ENCODE assay signal across 27 mouse cellular contexts in genomic region chr2:65508217-65508616, GRCm38 (mm10). TPM values are rescaled to one million over a fixed set of nuclear protein-coding genes. Genes with fewer than 3 reads are reported as not detected.
DNase-seq lines count a peak whose midpoint lies in the region; ATAC-seq and TF ChIP-seq lines count a peak whose summit lies in the region.
"Had no signal": no experiment of that assay in that cellular context is flagged by ENCODE, and none has a peak within 500 bp of the region (broad histone marks: within the 10 kb centered on the region; RNA-seq: fewer than 3 reads in every experiment).

No protein-coding gene starts in this region.

- in situ Hi-C loops in CH12.LX (cut with MboI; ENCODE audit: low pct_ligation_motif_present, low pct_unique_long_range_greater_than_20kb, low sequenced_read_pairs), result no loop called here

- H3K9ac ChIP-seq in CH12.LX (ENCODE audit: insufficient read depth, low read depth) (no peak overlapping the region), MEL (ENCODE audit: control insufficient read depth, low read depth, low read length, poor library complexity, severe bottlenecking) (no peak overlapping the region)
- H3K9ac ChIP-seq: hindbrain, embryonic 15.5 days; limb, embryonic 13.5 days; lung, embryonic 15.5 days; midbrain, embryonic 15.5 days had no signal

- H3K36me3 ChIP-seq in CH12.LX (replicated peaks in 1 of 2; ENCODE audit: control insufficient read depth in 1 of 2, insufficient read depth in 1 of 2, low read length in 1 of 2) (no peaks in the 10 kb centered on the region), MEL (ENCODE audit: control insufficient read depth in 1 of 2, insufficient read depth in 2 of 2, low read length in 2 of 2) (no peaks in the 10 kb centered on the region)
- H3K36me3 ChIP-seq: limb, embryonic 13.5 days; lung, embryonic 15.5 days had no signal

- peak; percentile 81 for ATAC-seq in granulocyte monocyte progenitor cell, adult 5-6 weeks (replicated peaks; ENCODE audit: poor library complexity, severe bottlenecking)
- ATAC-seq: forebrain, embryonic 16.5 days; inflammation-experienced regulatory T-cells, adult 6 months; midbrain, embryonic 15.5 days had no signal

- TF ChIP-seq EP300 in CH12.LX (IDR thresholded peaks at IDR 0.05; ENCODE audit: low read length) (no peak), MEL (IDR thresholded peaks at IDR 0.05; ENCODE audit: low read depth in 1 of 2, low read length in 2 of 2) (no peak)

- peaks cover 3 to 8% of the 10 kb centered on the region in 2 experiments; a peak in 1 of 4 replicates for H3K4me1 ChIP-seq in CH12.LX (ENCODE audit: control insufficient read depth in 1 of 2, insufficient read depth in 2 of 2)
- H3K4me1 ChIP-seq in MEL (ENCODE audit: control insufficient read depth in 1 of 2, insufficient read depth in 2 of 2, low read length in 2 of 2), result no peaks in the 10 kb centered on the region
- H3K4me1 ChIP-seq: hindbrain, embryonic 10.5 days; hindbrain, embryonic 15.5 days; limb, embryonic 13.5 days; lung, embryonic 15.5 days; midbrain, embryonic 15.5 days had no signal

- peak overlapping the region; percentile 11; the same call in 1 of the 2 replicates for H3K4me2 ChIP-seq in CH12.LX (ENCODE audit: insufficient read depth, low read depth, poor library complexity, severe bottlenecking)
- H3K4me2 ChIP-seq: hindbrain, embryonic 15.5 days; limb, embryonic 13.5 days; liver, embryonic 11.5 days; lung, embryonic 15.5 days; midbrain, embryonic 15.5 days had no signal

- H3K27ac ChIP-seq in CH12.LX (ENCODE audit: insufficient read depth, low read depth), result no peak overlapping the region
- no peak overlapping the region for H3K27ac ChIP-seq in MEL (ENCODE audit: control insufficient read depth, low read depth, low read length)
- H3K27ac ChIP-seq: gastrocnemius, adult 2 months; hindbrain, embryonic 10.5 days; hindbrain, embryonic 15.5 days; limb, embryonic 13.5 days; lung, embryonic 15.5 days; macrophage; midbrain, embryonic 15.5 days; stomach, postnatal 0 days had no signal

- DNase-seq in 416B (ENCODE audit: low read depth) (peak; percentile 1), CH12.LX (ENCODE audit: extremely low read depth) (no peak), MEL (ENCODE audit: low read depth, low spot score) (peak; percentile 1)
- no peak for DNase-seq in lung, postnatal 25 days (ENCODE audit: low spot score)
- no peak for DNase-seq in spleen, postnatal 14 days (ENCODE audit: low spot score in 2 of 2)
- DNase-seq: adrenal gland, adult 2 months; adrenal gland, postnatal 36 days; cerebellum, adult 18-20 months; gastrocnemius, adult 2 months; gastrocnemius, postnatal 36 days; heart, postnatal 14 days; kidney, adult 11 months; kidney, postnatal 14 days; right cerebral cortex, adult 18-20 months; spleen, adult 18-20 months had no signal

- H3K9me3 ChIP-seq in CH12.LX (replicated peaks; ENCODE audit: low read length) (no peaks in the 10 kb centered on the region), MEL (replicated peaks; ENCODE audit: insufficient read depth, low read length) (no peaks in the 10 kb centered on the region)
- H3K9me3 ChIP-seq: hindbrain, embryonic 10.5 days; hindbrain, embryonic 15.5 days; limb, embryonic 13.5 days; lung, embryonic 15.5 days; midbrain, embryonic 15.5 days had no signal

- TF ChIP-seq CTCF in CH12.LX (conservative IDR thresholded peaks at IDR 0.05 in 1 of 2, IDR thresholded peaks at IDR 0.05 in 1 of 2; ENCODE audit: low read depth in 2 of 2, low read length in 2 of 2), result no peak
- TF ChIP-seq CTCF in MEL (IDR thresholded peaks at IDR 0.05 in 2 of 3, conservative IDR thresholded peaks at IDR 0.05 in 1 of 3; ENCODE audit: control insufficient read depth in 1 of 3, insufficient read depth in 1 of 3, low read depth in 2 of 3, low read length in 3 of 3, poor library complexity in 1 of 3, severe bottlenecking in 1 of 3), result no peak

- TF ChIP-seq POLR2A in CH12.LX (IDR thresholded peaks at IDR 0.05; ENCODE audit: low read depth, low read length), result no peak
- TF ChIP-seq POLR2A in MEL (IDR thresholded peaks at IDR 0.05; ENCODE audit: control insufficient read depth in 1 of 2, insufficient read depth in 1 of 2, low read depth in 1 of 2, low read length in 2 of 2, poor library complexity in 1 of 2), result no peak

- TF ChIP-seq RAD21 in CH12.LX (IDR thresholded peaks at IDR 0.05; ENCODE audit: low read depth, low read length) (no peak), MEL (IDR thresholded peaks at IDR 0.05; ENCODE audit: low read depth, low read length) (no peak)

- H3K27me3 ChIP-seq in CH12.LX (replicated peaks) (no peaks in the 10 kb centered on the region), MEL (ENCODE audit: control insufficient read depth in 1 of 2, insufficient read depth in 2 of 2, low read length in 2 of 2) (no peaks in the 10 kb centered on the region)
- H3K27me3 ChIP-seq: hindbrain, embryonic 15.5 days; limb, embryonic 13.5 days; lung, embryonic 15.5 days; midbrain, embryonic 15.5 days had no signal

- H3K4me3 ChIP-seq in CH12.LX (replicated peaks in 1 of 3; ENCODE audit: low read depth in 2 of 3, low read length in 2 of 3, poor library complexity in 1 of 3) (no peak overlapping the region), MEL (ENCODE audit: control insufficient read depth in 1 of 2, insufficient read depth in 1 of 2, low read depth in 2 of 2, low read length in 2 of 2) (no peak overlapping the region)
- H3K4me3 ChIP-seq: gastrocnemius, adult 2 months; hindbrain, embryonic 10.5 days; hindbrain, embryonic 15.5 days; limb, embryonic 13.5 days; lung, embryonic 15.5 days; midbrain, embryonic 15.5 days had no signal

- H3K79me2 ChIP-seq in CH12.LX (replicated peaks; ENCODE audit: control insufficient read depth, extremely low read depth, insufficient read depth, poor library complexity, severe bottlenecking), result no peaks in the 10 kb centered on the region
- H3K79me2 ChIP-seq in MEL (ENCODE audit: control insufficient read depth, insufficient read depth, low read length, poor library complexity), result no peaks in the 10 kb centered on the region

- dilution Hi-C loops in CH12.LX (cut with MboI; ENCODE audit: extremely low pct_ligation_motif_present, extremely low pct_unique_long_range_greater_than_20kb, low sequenced_read_pairs), result no loop called here

TF ChIP-seq in CH12.LX, 34 proteins besides CTCF, POLR2A, EP300 and RAD21:
- TF ChIP-seq KAT2A (IDR thresholded peaks at IDR 0.05; ENCODE audit: insufficient replicate concordance, low read length), result no peak
- TF ChIP-seq ZMIZ1 (IDR thresholded peaks at IDR 0.05; ENCODE audit: low read depth, low read length), result no peak
- no peak for TF ChIP-seq RCOR1 (conservative IDR thresholded peaks at IDR 0.05; ENCODE audit: low read depth, low read length)
- TF ChIP-seq SMC3 (IDR thresholded peaks at IDR 0.05; ENCODE audit: low read depth, low read length), result no peak
- no peak for TF ChIP-seq MAFK (IDR thresholded peaks at IDR 0.05; ENCODE audit: insufficient replicate concordance, low read length)
- no peak for TF ChIP-seq JUND (conservative IDR thresholded peaks at IDR 0.05; ENCODE audit: low read depth, low read length)
- no peak for TF ChIP-seq GABPA (IDR thresholded peaks at IDR 0.05; ENCODE audit: insufficient replicate concordance, low read depth, low read length)
- TF ChIP-seq USF1 (IDR thresholded peaks at IDR 0.05; ENCODE audit: low read depth, low read length), result no peak
- no peak for TF ChIP-seq POLR2AphosphoS2 (IDR thresholded peaks at IDR 0.05; ENCODE audit: low read depth, low read length)
- no peak for TF ChIP-seq USF2 (conservative IDR thresholded peaks at IDR 0.05; ENCODE audit: low read depth, low read length)
- no peak for TF ChIP-seq HCFC1 (IDR thresholded peaks at IDR 0.05; ENCODE audit: low read depth, low read length)

TF ChIP-seq in MEL, 35 proteins besides CTCF, POLR2A, EP300 and RAD21:
- TF ChIP-seq NRF1 (IDR thresholded peaks at IDR 0.05; ENCODE audit: insufficient read depth, low read depth, low read length, poor library complexity, severe bottlenecking) (no peak), RCOR1 (IDR thresholded peaks at IDR 0.05; ENCODE audit: low read depth, low read length) (no peak), ETS1 (IDR thresholded peaks at IDR 0.05; ENCODE audit: low read depth, low read length) (no peak), MAX (IDR thresholded peaks at IDR 0.05; ENCODE audit: low read length) (no peak), KAT2A (conservative IDR thresholded peaks at IDR 0.05; ENCODE audit: low read depth, low read length) (no peak), SMC3 (IDR thresholded peaks at IDR 0.05; ENCODE audit: low read depth, low read length) (no peak), POLR2AphosphoS2 (IDR thresholded peaks at IDR 0.05; ENCODE audit: low read length) (no peak), MYC (IDR thresholded peaks at IDR 0.05; ENCODE audit: low read depth, low read length) (no peak)

RNA-seq across cellular contexts. Expression of gene Scn3a, which starts 59.2 kb away (rescaled TPM):
- 0.04 and 0.13 TPM in 2 replicates for total RNA-seq in CH12.LX (2012; rRNA removed)
- total RNA-seq in CH12.LX (2014; rRNA removed), result 0.23 and 0.24 TPM in 2 replicates
- 0.33 and 0.63 TPM in 2 replicates for polyA plus RNA-seq in CH12.LX (2012; ENCODE audit: insufficient read length, low read depth)
- total RNA-seq in MEL (2012; rRNA removed), result not detected in 2 replicates
- polyA plus RNA-seq in MEL (2012; ENCODE audit: insufficient read depth in 1 of 2, insufficient read length in 2 of 2, low read depth in 1 of 2, low replicate concordance in 2 of 2, missing spikeins in 1 of 2), result not detected
- not detected in 2 replicates for total RNA-seq in granulocyte monocyte progenitor cell, adult 5-6 weeks (2014; fragmentation: Nextera tagmentation)
- not detected in 2 replicates for total RNA-seq in granulocyte monocyte progenitor cell, adult 5-6 weeks (2017)
- polyA plus RNA-seq: C2C12; inflammation-experienced regulatory T-cells, adult 6 months; macrophage had no signal

Comparison
In these comparisons a context has a peak if more than half of its experiments do, and no peak if none do; other contexts are left out.
1. DNase-seq: peak in 416B (single experiment) and MEL (single experiment); none in CH12.LX (single experiment), lung, postnatal 25 days (single experiment) and spleen, postnatal 14 days (0 of 2).